Mouse (Mus musculus) heart, adult 11 months (tissue): ENCODE results near the gene Dgki.

ENCODE experiments used
- DNase-seq: peaks from one replicate; pipeline ENCODE4 v3.0.0; 2022

Dgki gene

DNA sequence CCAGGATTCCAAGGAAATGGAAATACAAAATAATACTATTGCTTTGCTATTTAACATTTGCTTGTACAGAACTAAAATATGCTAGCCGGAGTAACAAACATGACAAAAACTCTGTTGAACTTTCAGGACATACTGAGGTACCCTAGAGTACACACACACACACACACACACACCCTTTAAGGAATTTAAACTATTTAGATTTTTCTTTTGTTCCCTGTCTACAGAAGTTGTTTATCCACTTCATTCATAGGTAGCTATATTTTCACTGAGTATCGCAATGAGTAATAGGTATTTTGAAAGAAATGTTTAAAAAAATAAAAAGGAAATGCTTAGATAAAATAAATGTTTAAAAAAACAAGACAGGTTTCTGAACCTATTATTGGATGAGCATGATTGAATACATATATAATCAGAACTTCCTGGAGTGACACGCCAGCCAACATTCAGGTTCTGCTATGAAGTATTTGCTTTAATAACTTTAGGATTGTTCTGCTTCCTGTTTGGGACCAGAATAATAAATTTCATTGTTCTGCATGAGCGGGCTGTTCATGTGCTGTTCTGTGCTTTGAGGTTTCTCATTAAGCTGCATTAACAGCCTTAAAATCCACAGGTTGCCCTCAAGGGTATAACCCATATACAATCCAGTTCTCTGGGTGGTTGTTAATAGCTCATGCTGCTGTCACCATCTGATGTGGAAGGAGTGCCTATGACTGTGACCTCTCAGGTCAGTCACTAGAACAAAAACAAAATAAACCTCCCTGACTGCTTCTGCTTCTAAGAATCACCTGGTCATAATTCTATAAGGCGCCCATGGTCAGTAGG is 457.7 kb downstream of the Dgki start:
- no peak for DNase-seq

DNA sequence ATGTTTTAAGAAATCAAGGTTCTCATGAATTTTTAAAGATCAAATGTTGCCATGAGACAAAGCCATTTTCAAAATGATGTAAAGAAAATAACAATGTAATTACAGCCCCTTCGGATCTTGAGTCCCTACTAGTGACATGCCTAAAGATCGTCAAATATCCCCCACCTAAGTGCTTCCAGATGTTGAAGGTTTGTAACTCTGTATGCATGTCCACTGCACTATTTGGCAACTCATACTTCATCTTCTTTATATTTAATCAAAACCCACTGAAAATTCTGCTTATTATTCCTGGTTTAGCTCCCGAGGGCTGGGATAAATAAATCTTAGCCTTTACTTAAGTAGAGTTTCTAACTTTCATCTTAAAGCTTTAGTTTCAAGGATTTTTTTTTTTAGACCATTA is 458.3 kb downstream of the Dgki start:
- no peak for DNase-seq

DNA sequence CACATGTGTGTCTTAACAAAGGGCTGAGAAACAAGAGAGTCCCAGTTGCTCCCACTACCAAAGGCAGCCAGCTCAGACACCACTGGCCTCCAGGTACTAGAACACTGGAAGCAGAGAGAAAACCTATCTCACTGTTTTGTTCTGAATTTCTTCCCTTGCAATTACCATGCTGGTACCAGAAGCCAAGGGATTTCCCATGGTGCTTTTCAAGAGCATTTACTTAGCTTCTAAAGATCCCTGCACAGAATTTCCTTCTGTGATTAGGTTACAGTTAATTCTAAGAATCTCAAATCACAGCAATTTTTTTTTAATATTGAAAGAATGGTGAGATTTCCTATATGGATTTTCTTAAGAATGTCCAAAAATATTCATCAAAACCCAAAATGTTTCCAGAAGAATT is 458.8 kb downstream of the Dgki start:
- DNase-seq = no peak

DNA sequence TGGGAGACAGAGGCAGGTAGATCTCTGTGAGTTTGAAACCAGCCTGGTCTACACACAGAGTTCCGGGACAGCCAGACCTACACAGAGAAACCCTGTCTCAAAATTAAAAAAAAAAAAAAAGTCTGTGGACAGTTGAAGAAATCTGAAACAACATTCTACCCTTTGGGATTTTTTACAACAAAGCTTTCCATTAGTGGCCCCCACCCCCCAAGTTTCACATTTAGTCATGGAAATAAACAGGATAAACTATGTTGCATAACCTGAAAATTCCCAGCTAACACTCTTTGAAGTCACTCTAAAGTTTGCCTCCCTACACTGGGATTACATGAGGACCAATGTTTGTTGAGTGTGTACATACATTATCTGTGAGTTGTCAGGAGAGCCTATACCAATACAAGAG is 461.2 kb downstream of the Dgki start:
- no peak for DNase-seq

DNA sequence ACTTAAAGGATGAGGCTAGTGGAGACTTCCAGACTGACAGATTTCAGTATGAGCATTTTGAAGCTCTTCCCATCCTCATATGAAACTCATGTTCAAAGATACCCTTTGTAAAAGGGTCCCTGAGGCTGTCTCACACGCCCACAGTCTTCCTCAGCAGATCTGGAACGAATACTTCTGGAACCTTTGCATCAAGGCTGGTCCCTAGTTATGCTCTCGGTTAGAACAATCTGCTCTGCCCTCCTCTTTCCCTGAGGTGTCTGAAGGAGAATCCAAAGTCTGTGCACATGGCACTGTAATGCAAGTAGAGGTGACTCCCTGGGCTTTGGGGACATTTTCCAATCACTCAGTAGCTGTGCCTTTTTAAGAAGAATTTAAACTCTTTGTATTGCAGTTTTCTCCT is 464.6 kb downstream of the Dgki start:
- no peak for DNase-seq

DNA sequence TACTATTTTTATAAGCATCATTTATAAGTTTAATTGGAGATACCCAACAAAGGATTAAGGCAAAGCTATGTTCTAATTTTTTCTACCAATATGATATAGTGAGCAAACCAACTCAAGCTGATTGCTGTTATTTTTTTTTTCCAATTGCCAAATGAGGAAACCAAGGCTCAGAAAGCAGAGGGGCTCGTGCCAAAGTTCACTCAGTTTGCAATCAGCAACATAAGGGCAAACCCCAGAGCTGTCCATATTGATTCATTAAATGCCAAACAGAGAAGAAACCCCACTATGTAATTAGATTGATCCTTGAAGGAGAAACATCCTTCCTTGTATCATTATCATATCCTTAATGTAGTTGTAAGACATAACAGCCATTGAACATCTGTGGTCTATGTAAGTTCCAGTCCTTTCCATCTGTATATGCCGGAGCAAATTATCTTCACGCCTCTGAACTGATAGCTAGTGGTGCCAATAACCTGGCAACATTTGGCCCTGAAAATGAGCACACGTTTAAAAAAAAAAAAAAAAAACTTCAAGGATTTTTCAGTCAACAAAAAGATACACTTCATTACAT is 465.2 kb downstream of the Dgki start:
- DNase-seq = no peak

DNA sequence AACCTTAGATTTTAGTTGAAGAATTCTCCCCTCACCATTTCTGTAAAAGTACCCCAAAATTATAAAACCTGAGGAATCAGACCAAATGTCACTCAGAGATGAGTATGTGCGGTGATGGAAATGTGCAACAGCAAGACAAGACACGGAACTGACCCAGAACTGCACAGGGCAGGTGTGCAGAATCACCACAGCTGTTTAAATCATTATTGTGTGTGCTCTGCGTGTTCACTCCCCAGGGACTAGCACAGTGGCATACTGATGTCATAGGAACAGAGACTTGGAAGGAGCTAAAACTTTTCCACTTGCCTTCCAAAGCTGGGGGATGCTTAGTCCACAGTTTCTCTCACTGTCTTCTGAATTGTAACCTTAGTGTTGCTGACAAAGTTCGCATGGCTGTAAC is 467.3 kb downstream of the Dgki start:
- DNase-seq = no peak

DNA sequence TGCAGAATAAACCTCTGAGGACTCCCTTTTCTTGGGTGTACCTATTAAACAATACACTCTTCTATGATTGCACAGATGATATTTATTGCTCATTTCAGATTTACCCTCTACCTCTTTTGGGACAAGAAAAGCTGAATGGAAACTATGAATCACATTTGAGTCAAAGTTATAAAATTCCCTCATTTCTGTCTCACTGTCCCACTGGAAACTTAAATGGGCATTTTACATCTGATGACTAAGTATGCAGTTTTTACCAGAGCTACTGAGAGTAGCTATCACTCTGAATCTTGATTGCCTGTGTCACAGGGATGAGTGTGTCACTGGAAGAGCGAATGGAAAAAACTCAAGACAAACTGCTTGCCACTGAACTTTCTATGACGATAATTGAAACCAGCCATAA is 467.8 kb downstream of the Dgki start:
- DNase-seq = no peak

DNA sequence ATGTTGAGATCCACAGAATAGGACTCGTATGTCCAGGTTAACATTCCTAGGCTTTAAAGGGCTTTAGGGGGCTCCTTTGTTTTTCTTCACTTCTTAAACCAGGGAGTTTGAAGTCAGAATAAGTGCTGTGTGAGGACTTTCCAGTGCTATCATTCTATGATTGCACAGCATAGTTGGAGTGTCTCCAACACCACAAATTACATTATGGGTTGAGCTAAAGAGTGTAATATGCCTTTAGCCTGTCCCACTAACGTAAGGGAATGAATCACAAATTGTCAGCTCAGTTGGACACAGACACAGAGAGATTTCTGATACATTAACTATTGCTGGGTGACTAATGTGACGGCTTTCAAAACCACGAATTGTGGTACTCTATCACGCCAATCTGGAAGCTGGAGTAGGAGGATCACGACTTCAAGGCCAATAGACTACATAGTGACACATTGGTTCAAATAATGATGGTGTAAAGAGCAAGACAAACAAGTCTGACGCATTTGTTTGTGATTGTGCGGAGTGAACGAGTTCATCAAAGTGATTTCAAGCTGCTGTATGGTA is 469.5 kb downstream of the Dgki start:
- DNase-seq = no peak

DNA sequence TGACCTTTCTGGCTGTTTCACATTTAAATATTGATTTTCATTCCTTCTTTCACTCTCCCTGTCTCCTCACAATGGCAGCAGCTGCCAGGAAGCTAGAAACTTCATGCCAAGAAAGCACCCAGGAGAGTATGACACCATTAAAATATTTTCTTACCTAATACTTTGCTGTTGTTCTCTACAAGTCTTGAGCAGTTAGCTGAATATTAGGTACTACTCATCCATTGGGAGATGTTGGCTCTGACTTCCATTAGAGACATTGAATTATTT is 480.3 kb downstream of the Dgki start:
- DNase-seq = no peak

DNA sequence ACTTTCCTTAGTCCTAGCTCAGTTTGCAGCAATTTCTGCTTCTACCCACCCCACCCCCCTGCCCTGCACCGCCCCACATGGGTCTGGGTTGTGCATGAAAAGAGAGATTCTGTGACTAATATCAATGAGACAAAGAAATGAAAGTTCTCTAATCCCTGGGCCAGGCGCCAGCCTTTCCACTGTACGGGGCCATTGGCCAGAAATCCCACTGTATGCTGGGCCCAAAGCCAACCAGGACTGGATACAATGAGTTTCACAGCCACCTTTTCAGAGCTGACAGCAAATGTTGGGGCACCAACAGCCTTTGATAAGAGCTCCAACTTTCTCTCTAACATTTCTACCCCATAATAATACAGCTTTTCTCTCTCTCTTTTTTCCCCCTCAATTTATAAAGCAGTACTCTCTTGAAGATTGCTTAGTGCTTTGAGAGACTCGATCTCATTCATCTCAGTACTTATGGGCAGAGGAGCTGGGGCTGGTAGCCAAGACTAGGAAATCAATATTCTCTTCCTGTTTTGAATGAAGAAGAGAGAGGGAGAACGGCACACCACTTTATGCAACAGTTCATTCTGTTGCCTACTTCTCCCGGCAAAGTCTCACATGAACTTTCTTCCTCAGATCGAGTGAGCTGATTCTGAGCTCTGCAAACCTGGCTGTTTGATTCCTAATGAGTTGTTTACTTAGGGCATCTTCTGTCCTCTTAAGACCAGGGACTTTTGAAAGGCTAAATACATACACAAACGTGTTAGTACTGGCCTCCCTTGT is 480.8 kb downstream of the Dgki start:
- peak; percentile 92 for DNase-seq

DNA sequence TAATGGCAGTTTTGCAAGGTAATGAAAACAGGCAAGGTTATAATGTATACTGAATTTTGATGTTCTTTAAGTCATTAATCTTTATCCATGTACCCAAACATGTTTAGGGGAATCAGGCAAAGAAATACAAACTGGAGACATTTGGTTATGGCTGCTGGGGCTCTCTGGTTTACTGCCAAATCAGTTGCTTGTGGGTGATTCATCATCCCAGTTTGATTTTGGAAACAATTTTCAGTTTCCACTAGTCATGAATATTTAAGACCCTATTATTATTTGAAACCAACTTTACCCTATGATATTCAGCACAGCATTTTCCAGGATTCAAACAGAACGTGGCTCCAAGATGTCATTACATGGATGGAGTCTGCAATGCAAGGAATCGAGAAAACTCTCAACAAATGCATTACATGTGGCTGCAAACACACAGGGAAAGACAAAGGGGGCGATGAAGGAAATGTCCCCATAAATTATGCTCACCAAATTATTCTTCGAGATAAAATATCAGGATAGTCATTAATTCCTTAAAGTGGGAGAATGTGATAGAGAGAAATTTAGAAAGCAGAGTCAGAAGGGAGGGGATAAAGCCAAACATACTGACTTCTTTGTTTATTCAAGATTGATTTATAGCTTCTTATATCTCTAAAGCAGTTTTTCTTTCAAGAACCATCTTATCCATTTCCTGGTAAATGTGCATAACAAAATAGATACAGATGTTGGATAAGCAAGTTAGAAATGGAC is 481.5 kb downstream of the Dgki start:
- DNase-seq = no peak

DNA sequence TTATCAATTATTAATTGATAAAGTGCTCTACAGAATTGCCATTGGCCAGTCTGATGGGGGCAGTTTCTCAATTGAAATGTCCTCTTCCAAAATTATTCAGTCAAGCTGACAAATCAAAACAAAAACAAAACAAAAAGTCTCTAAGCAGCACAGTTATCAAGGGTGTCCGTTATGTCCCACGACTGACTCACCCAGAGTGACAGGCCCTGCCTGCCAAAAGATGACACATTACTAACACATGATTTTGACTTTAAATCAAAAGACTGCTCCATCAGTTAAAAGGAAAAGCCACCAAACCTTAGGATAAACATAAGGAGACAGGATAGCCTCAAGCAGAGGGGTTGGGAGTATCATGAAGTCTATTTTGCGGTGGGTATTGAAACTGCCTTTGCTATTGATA is 483.3 kb downstream of the Dgki start:
- DNase-seq = no peak

DNA sequence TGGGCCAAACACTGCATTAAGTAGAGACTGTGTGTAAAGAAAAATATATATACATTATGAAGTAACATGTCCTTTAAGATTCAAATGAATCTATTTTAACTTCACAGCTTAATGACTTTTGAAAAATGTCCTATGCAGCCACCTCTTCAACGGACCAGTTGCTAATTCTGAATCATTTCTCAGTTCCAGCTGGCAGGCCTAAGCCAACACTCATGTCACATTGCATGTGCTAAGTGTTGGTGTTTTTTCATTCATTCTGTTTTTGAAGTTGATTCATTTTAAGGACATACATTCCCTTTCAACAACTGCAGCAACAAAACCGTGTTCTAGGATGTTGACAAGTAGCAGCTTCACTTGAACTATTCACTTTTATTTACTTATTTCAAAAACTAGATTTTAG is 484.0 kb downstream of the Dgki start:
- no peak for DNase-seq

DNA sequence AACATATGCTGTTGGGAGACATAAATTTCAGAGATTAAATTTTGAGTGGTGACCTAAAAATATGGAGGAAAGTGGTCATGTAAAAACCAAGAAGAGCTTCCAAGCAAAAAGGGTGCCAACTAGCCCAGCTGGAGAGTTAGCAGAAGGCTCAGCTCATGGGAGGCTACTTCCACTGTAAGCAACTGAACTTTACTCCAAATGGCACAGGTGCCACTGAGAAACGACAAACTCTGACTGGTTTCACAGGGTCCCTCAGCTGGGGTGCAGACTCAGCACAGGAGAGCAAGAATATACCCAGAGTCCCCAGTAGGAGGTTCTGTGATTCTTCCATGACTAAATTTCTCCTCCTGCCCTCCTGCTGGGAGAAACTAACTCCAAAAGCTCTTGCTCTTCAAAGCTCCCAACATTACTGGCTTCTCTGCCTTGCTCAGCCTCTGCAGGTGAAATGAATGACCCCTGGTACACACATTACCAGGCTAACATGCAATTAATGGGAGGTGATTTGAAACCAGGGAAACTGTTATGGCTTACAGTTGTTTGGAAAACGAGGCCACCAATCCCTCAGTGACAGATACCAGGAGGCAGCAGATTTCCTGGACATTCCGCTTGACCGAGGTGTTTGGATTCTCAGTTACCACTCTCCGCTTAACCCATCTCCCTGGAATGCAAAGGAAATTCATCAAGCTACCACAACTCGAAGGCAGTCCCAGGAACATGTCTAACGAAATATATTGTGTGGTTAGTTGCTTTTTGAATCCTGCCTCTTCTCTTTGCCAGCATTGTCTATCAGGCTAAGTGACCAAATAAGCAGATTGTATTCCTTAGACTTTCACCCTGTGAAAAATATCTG is 487.1 kb downstream of the Dgki start:
- DNase-seq = no peak

DNA sequence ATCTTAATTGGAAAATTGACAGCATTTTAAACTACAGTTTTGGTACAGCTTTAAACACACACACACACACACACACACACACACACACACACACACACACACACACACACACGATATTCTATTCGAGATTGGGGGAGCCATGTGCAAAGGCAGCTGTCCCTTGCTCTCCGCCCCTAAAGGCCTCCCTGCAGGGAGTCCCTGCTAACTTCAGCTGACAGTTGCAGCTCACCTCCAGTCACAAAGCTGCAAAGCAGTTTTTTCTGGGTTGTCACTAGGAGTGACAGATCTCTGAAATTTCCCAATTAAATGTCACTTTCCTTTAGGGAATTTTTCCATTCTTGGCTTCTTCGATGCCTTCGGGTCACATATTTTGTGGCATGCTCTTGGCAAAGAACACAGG is 489.5 kb downstream of the Dgki start:
- DNase-seq = no peak

DNA sequence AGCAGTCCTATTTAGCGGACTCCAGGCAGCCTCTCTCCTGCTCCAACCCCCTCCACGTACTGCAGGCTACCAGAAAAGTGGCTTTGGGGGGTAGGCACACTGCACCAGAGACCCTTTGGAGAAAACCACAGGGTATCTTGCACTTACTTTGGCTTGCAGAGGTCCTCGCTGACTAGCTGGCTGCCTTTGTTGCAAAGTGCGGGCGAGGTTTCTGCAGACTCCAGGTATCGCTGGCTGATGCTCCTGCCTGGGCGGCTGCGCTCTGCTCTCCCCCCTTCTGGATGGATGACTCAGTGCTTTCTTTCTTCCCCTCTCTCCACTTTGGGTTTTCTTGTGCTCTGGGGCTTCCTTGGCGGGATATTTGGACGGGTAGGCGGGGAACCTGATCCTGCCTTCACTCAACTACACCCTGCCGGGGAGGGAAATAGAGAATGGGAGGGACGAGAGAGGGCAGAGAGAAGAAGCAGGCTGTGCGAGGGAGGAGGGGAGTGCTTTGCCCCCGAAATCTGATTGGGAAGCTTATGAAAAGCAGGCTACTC is 490.2 kb downstream of the Dgki start, which contains the start of gene Ptn:
Ptn (minus strand) TSS at position 474 of the 539 bp plus-strand sequence.
- DNase-seq = peak; percentile 93

DNA sequence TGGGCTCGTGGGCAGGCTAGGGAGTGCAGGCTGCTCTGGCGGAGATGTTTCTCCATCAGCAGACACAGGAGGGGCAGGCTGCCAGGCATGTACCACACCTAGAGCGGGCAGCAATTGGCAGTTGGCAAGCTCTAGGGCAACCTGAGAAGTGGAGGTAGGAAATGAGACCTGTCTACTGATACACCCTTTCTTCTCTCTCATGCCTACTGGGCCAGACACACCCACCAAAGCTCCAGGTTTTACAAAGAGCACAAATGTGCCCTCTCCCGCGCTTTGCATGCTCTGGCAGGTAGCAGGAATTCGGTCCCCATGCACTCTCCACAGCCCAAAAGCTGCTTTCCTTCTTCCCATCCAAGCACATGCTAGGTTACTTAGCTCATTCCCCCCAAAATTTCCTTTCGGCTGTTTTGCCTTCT is 490.7 kb downstream of the Dgki start:
- DNase-seq = no peak

DNA sequence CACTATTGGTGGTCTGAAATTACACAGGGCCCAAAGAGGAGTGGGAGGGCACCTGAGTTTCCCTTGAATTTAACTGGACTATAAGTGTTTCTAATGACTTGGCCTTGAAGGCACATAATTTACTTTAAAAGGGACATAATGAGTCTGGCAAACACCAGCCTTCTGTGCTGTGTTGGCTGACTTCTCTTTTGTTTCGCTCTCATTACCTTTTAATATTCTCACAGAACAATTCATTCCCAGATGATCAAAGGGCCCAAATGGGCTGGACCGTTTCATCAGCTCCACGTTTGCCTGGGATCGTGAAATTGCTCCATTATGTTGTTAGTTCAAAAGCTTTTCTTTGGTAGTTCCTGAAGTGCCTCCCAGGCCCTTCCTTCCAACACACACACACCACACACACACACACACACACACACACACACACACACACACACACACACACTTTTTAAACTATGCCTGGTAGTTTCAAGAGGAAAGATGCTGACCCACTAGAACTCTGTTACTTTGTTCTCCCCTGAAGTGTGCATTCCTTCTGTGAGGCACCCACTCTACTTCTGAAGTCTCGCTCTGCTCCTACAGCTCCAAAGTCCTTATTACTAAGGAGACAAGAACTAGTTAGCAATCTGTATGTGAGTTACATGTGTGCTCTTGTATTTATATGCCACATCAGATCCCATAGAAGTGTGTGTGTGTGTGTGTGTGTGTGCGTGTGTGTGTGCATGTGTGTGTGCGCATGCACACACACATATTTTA is 491.5 kb downstream of the Dgki start:
- DNase-seq = no peak

DNA sequence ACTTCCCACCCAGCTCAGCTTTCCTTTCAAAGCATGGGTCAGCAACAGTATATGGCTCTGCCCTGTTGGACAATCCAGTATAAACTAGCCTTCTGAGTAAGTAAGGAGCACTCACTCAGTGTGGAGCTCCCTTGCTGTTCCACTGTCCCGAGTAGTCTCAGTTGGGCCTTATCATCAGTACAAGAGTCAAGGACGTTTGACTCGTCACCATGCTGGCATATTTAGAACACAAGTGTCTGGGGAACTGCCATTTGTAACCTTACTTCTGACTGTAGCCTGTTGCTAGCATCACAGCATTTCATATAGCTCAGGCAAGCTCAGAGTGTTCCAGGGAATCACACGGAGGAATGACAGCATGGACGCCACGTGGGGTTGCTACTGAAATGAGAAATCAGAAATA is 493.1 kb downstream of the Dgki start:
- no peak for DNase-seq

DNA sequence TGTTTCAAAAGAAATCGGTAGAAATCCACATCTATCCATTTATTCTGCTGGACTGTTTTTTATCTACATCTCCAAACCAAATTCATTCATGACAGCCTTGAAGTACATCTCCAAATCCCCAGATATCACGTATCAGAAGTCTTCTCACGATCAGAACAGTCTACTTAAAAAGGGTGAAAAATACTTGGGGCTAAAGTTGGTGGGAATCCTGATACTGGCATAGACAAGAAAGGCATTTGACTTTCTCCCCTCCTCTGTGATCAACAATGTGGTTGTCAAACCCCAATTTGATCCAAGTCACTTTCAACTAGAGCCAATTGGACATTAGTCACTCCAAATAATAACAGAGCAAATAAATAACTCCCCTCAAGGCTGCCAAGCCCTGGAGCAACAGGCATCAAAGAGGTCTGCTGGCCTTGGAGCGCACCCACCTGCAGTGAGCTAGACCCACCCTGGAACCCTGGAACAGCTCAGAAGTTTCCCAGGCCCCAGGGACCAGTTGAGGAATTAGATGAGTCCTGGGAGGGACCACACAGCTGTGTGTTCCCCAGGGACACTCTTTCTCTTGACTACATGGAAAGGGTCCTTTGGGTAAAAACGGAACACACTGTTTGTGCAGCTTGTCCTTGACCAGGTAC is 499.6 kb downstream of the Dgki start:
- DNase-seq = no peak
